Mouse (Mus musculus) limb, embryonic 11.5 days (tissue): Measurements from ENCODE around the gene Polr2h. TPM values are rescaled to one million over a fixed set of nuclear protein-coding genes. Genes with fewer than 3 reads are reported as not detected.

Experiments
- ATAC-seq: fragments of 200-750 bp; cut with Nextera tagmentation; 2 replicates; pipeline ENCODE4 v1.8.0; 2017; ENCODE audit warnings: low read depth; ENCODE audit not compliant: insufficient number of reproducible peaks, low FRiP score, low TSS enrichment
- DNase-seq: peaks from one replicate; pipeline ENCODE4 v3.0.0-alpha.2; 2015; ENCODE audit warnings: low spot score
- H3K27ac ChIP-seq: fragments of 300-500 bp; sonication (generic); replicated peaks from 2 replicates; pipeline ENCODE4 v1.5.1; 2014; ENCODE audit warnings: low read depth, mild to moderate bottlenecking, low read length
- H3K27me3 ChIP-seq: fragments of 300-500 bp; sonication (generic); 2 replicates; pipeline ENCODE4 v1.6.1; 2014; ENCODE audit warnings: mild to moderate bottlenecking, low read length, mixed read lengths; ENCODE audit not compliant: control insufficient read depth, insufficient read depth
- H3K36me3 ChIP-seq: fragments of 300-500 bp; sonication (generic); 2 replicates; pipeline ENCODE4 v1.6.1; 2014; ENCODE audit warnings: mild to moderate bottlenecking, low read length, moderate library complexity, mixed read lengths; ENCODE audit not compliant: control insufficient read depth, insufficient read depth
- H3K4me1 ChIP-seq: fragments of 300-500 bp; sonication (generic); 2 replicates; pipeline ENCODE4 v1.6.1; 2014; ENCODE audit warnings: low read length, mixed read lengths; ENCODE audit not compliant: control insufficient read depth, insufficient read depth
- H3K4me2 ChIP-seq: fragments of 300-500 bp; sonication (generic); 2 replicates; pipeline ENCODE4 v1.6.1; 2014; ENCODE audit warnings: low read depth, mild to moderate bottlenecking, moderate library complexity; ENCODE audit not compliant: severe bottlenecking
- H3K4me3 ChIP-seq: fragments of 300-500 bp; sonication (generic); 2 replicates; pipeline ENCODE4 v1.5.1; 2014; ENCODE audit warnings: low read depth, low read length
- H3K9ac ChIP-seq: fragments of 300-500 bp; sonication (generic); 2 replicates; pipeline ENCODE4 v1.6.1; 2014; ENCODE audit warnings: mild to moderate bottlenecking, low read length
- H3K9me3 ChIP-seq: fragments of 300-500 bp; sonication (generic); 2 replicates; pipeline ENCODE4 v1.6.1; 2016; ENCODE audit warnings: low read length; ENCODE audit not compliant: control insufficient read depth
- WGBS: fragments of 180-500 bp; shearing (Covaris S2); extraction: QIAGEN DNeasy Blood & Tissue Kit; methylation state at CpG from one replicate; pipeline ENCODE4 v1.1.7; 2014; 5-methylcytosine and 5-hydroxymethylcytosine counted together
- polyA plus RNA-seq: library from polyadenylated mRNA; unstranded; fragments of >200 nt; fragmentation: Nextera tagmentation; extraction: Ambion mirVana; gene quantifications from 2 replicates; pipeline ENCODE4 v1.2.1, GENCODE M21; 2014

Polr2h gene
- polyA plus RNA-seq, 1 experiment from 2014 or later, result 140 TPM

DNA sequence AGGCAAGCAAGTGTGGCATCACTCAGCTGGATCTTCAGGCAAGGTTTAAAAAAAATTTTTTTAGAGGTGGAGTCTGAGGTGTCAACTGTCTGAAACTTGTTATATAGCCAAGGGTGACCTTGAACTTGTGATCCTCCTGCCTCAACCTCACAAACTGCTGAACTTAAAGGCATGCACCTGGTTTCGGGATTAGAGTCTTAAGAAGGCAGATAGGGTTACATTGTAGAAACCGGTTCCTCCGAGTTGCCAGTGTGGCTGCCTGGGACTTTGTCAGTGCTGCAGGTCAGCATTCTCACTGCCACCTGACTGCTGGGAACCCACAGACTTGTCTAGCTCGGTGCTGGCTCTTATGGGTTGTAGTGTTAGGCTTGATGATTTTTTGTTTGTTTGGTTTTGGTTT, 5.8 kb downstream of the Polr2h start:
- H3K4me1 ChIP-seq, result peaks cover 6% of the 10 kb centered on the region; the same call in 1 of the 2 replicates
- H3K36me3 ChIP-seq, result no peaks in the 10 kb centered on the region; the same call in 1 of the 2 replicates
- H3K9me3 ChIP-seq, result no peaks in the 10 kb centered on the region
- no peak for ATAC-seq
- 39% methylated on average over 4 of the region's 4 CpGs for WGBS
- H3K27me3 ChIP-seq, result no peaks in the 10 kb centered on the region
- no peak overlapping the region for H3K4me2 ChIP-seq
- H3K27ac ChIP-seq, result no peak overlapping the region
- no peak overlapping the region for H3K9ac ChIP-seq
- no peak overlapping the region for H3K4me3 ChIP-seq
- no peak for DNase-seq

DNA sequence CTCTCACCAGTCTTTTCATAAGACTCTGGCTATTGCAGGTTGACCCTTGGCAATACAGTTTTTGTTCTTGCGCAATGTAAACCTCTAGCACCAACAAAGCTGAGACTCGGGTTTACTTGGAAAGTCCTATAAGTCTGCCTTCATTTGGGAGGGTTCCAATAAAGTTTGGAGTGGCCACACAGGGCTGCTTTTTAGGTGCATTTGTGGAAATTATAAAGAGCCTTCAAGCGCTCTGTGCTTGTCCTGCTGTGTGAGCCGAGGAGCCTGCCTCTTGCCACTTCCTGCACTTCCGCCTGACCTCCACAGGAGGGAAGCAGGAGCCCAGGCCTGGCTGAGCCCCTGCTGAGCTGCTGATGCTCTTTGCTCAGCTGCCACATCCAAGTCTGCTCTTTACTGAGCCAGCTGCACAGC, 6.9 kb downstream of the Polr2h start:
- Histone ChIP-seq H3K4me3 (no peak overlapping the region), H3K9ac (no peak overlapping the region), H3K27ac (no peak overlapping the region), H3K27me3 (no peaks in the 10 kb centered on the region), H3K4me1 (no peaks in the 10 kb centered on the region), H3K36me3 (no peaks in the 10 kb centered on the region; the same call in 1 of the 2 replicates), H3K4me2 (no peak overlapping the region), H3K9me3 (no peaks in the 10 kb centered on the region)
- ATAC-seq (peak; percentile 68; the same call in 1 of the 2 replicates), DNase-seq (peak; percentile 77)
- 28% methylated on average over 5 of the region's 5 CpGs for WGBS

DNA sequence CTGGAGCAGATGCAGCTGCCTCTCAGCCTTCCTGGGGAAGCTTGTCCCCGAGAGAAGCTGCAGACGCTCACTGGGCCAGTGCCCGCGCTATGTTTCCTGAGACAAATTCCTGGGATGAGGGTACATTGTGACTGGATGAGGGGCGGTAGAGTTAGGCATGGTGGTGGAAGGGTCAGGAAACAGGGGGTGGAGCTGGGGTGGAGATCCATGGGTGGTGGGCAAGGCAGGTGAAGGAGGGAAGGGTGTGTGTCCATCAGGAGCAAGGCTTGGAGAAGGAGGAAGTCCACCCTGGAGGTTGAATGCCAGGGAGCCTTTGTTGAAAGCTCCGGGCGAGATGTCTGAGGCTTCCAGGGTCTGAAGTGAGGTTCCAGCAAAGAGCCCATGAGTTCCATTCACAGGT, 7.9 kb downstream of the Polr2h start:
- H3K9ac ChIP-seq, result no peak overlapping the region
- H3K4me2 ChIP-seq, result no peak overlapping the region
- WGBS, result 76% methylated on average over 7 of the region's 7 CpGs
- ATAC-seq (no peak), DNase-seq (no peak)
- no peaks in the 10 kb centered on the region; the same call in 1 of the 2 replicates for H3K36me3 ChIP-seq
- H3K27ac ChIP-seq, result no peak overlapping the region
- no peaks in the 10 kb centered on the region for H3K4me1 ChIP-seq
- H3K4me3 ChIP-seq, result no peak overlapping the region
- no peaks in the 10 kb centered on the region for H3K27me3 ChIP-seq
- H3K9me3 ChIP-seq, result no peaks in the 10 kb centered on the region

DNA sequence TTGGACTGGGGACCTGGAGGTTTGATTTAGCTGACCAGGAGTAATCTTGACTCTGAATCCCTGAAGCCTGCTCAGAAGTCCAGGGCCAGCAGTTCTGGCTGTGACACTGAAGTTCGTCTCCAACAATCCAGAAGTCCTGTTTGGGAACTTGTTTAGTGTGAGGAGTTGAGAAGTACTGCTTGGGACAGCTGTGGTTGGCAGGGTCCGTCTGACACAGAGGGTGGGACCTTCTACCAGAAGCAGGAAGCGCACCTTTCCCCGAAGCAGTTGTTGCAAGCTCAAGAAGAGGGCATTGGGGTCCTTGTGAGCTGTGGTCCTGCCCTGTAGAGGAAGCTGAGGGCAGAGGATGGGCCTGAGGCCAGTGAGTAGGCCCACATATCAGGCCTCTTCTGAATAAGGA, 8.3 kb downstream of the Polr2h start:
- Histone ChIP-seq H3K36me3 (no peaks in the 10 kb centered on the region; the same call in 1 of the 2 replicates), H3K27ac (no peak overlapping the region), H3K27me3 (no peaks in the 10 kb centered on the region), H3K4me2 (no peak overlapping the region), H3K4me1 (no peaks in the 10 kb centered on the region), H3K4me3 (no peak overlapping the region), H3K9ac (no peak overlapping the region), H3K9me3 (no peaks in the 10 kb centered on the region)
- DNase-seq (no peak), ATAC-seq (no peak)
- 83% methylated on average over 4 of the region's 4 CpGs for WGBS

DNA sequence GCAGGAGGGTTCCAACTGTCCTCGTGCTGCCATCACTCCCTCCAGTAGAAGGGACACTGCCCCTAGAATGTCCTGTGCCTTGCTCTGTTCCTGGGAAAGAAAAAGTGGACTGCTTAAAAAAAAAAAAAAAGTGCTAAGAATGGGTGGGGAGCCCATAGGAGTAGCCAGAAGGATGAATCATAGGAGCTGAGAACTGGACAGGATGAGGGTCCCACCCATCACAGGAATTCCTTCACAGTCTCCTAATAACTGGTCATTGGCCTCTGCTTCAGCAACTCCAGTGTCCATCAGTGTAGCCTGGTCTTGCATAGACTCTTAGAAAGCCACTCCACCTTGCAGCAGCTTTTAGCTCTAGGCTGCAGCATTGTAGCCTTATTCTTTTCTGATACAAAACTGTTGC, 8.9 kb downstream of the Polr2h start:
- no peaks in the 10 kb centered on the region; the same call in 1 of the 2 replicates for H3K36me3 ChIP-seq
- 58% methylated on average over 1 of the region's 1 CpGs for WGBS
- DNase-seq (no peak), ATAC-seq (no peak)
- H3K27me3 ChIP-seq, result no peaks in the 10 kb centered on the region
- no peak overlapping the region for H3K9ac ChIP-seq
- no peaks in the 10 kb centered on the region for H3K9me3 ChIP-seq
- no peak overlapping the region for H3K4me3 ChIP-seq
- H3K27ac ChIP-seq, result no peak overlapping the region
- no peaks in the 10 kb centered on the region for H3K4me1 ChIP-seq
- no peak overlapping the region for H3K4me2 ChIP-seq

DNA sequence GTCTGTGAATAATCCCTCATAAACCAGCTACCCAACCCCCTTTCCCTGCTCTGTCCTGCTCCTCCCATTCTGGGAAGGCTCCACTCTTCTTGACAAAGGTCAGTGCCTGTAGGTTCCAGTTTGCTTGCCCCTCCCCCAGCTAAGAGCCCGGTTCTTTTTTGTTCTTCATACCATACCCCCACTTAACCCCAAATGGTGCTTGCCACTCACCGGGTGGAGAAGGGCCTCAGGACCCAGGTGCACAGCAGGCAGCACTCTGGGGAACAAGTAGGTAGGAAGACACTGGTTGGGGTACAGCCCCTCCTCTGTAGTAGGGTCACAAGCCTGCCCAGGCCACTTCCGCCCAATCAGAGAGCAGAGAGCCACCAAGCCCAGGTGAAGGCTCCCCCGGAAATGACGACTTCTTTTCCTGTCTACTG, 12.8 kb downstream of the Polr2h start:
- H3K9ac ChIP-seq, result no peak overlapping the region
- no peak for DNase-seq
- H3K27me3 ChIP-seq, result peaks cover 19% of the 10 kb centered on the region
- no peak overlapping the region for H3K27ac ChIP-seq
- no peak overlapping the region for H3K4me3 ChIP-seq
- no peaks in the 10 kb centered on the region for H3K36me3 ChIP-seq
- no peak overlapping the region for H3K4me2 ChIP-seq
- H3K4me1 ChIP-seq, result peaks cover 10% of the 10 kb centered on the region; the same call in 1 of the 2 replicates
- ATAC-seq, result no peak
- WGBS, result 39% methylated on average over 5 of the region's 5 CpGs
- no peaks in the 10 kb centered on the region for H3K9me3 ChIP-seq

DNA sequence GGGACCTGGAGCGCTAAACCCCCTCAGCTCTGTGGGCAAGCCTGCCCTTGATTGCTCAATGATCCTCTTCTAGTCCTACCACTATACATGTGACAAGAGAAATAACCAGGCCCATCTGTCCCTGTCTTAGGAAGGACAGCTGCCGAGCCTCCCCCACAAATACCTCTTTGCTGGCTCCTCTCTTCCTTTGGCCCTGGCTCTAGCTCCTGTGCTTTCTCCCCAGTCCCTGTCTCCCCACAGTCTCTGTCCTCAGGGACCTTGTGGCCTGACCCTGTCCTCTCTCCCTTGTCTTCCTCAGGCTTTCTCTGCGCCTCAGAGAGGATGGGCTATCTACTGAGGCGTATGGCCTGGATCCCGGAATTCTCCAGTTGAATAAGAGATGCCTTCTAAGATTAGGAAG, 14.2 kb downstream of the Polr2h start:
- H3K9me3 ChIP-seq, result no peaks in the 10 kb centered on the region
- H3K27me3 ChIP-seq, result peaks cover 24% of the 10 kb centered on the region
- H3K27ac ChIP-seq, result no peak overlapping the region
- ATAC-seq (no peak), DNase-seq (no peak)
- no peak overlapping the region for H3K9ac ChIP-seq
- 70% methylated on average over 5 of the region's 5 CpGs for WGBS
- H3K4me3 ChIP-seq, result no peak overlapping the region
- H3K36me3 ChIP-seq, result no peaks in the 10 kb centered on the region
- H3K4me2 ChIP-seq, result no peak overlapping the region
- peaks cover 10% of the 10 kb centered on the region; the same call in 1 of the 2 replicates for H3K4me1 ChIP-seq

DNA sequence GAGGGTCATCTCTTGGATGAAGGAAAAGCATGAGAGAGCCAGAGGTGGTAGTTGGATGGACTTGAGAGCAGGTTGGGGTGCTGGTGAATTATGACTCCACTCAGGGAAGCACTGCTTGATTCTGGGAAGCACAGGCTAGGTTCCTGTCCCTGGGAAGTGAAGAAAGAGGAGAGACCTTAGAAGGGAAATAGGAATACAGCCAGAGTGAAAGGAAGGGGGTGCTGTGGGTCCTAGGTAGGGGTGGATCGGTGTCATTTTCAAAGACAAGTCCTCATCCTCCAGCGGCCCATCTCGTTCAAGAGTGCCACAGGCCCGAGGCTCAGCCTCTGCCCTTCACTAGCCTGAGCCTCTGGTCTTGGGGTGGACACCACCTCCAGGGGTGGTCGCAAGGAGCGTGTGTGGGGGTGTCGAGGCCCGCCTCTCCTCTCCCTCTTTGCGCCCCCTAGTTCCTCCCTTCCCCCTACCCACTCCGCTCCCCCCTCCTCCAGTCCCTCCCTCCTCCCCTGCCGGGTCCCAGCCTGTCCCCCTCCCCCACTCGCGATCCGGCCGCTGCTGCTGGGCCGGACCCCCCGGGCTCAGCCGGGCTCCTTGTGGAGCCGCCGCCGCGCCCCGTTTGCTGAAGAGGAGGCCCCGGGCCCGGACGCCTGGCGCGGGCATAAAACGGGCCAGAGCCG, 14.9 kb downstream of the Polr2h start:
- Histone ChIP-seq H3K4me3 (peak overlapping the region; percentile 68), H3K4me1 (peaks cover 10% of the 10 kb centered on the region; the same call in 1 of the 2 replicates), H3K27me3 (peaks cover 24% of the 10 kb centered on the region), H3K4me2 (peak overlapping the region; percentile 99), H3K36me3 (no peaks in the 10 kb centered on the region), H3K9ac (peak overlapping the region; percentile 81), H3K9me3 (no peaks in the 10 kb centered on the region), H3K27ac (0 out of 2 replicates have a peak overlapping the region, but pooled peaks have one; percentile 8)
- DNase-seq (no peak), ATAC-seq (peak; percentile 31)
- under 1% methylated on average over 24 of the region's 30 CpGs for WGBS
